Mouse (Mus musculus): ENCODE results near the gene Banp.

GRCm38 (mm10) chr8:121932668-121933520 is 16.7 kb upstream of the Banp start:
- TF ChIP-seq CTCF (IDR thresholded peaks at IDR 0.05; ENCODE audit: low read depth, low read length) (no peak), GATA1 (IDR thresholded peaks at IDR 0.05; ENCODE audit: borderline replicate concordance, low read length) (no peak), POLR2AphosphoS5 (IDR thresholded peaks at IDR 0.05; ENCODE audit: insufficient replicate concordance, low read depth, low read length) (no peak), TAL1 (conservative IDR thresholded peaks at IDR 0.05; ENCODE audit: low read depth, low read length) (no peak)
